Mouse (Mus musculus) left cerebral cortex, postnatal 14 days (tissue): ENCODE results near the gene Usp10. TPM values are rescaled to one million over a fixed set of nuclear protein-coding genes. Genes with fewer than 3 reads are reported as not detected.
A peak's percentile ranks its signal among the peaks of the same experiment; 100 is the strongest.

ENCODE experiments used
- DNase-seq, 2 experiments: peaks; one replicate each; pipeline ENCODE4 v3.0.0; 2021 to 2022; ENCODE audit warnings: low spot score in 2 of 2, mixed read lengths in 1 of 2
- intact Hi-C: fragments of 180-260 bp; cut with DNase I; formaldehyde crosslinking; loops from one replicate; pipeline ENCODE4 v1.15.1; 2025
- long read RNA-seq, 2 experiments: library from polyadenylated mRNA; stranded (forward); transcript quantifications; one replicate each; pipeline ENCODE4 v2.0.0; 2021
- total RNA-seq, 2 experiments: library from RNA; stranded (reverse); gene quantifications; 2 replicates each; pipeline ENCODE4 v1.2.3; 2021

Usp10 gene
- 10 to 100 TPM; 82.2 to 95.2 TPM for total RNA-seq
- long read RNA-seq, experiment 1, transcript Usp10-210 (14 exons, 3,726 nt), result major isoform, 30 of 65 reads
- long read RNA-seq, experiment 1, transcript Usp10-202 (14 exons, 3,274 nt), result minor isoform, 21 of 65 reads
- long read RNA-seq, experiment 1, partial matches to known transcripts, result 9 of 65 reads
- long read RNA-seq, experiment 1, other reads (novel, unspliced or antisense), result 5 of 65 reads
- long read RNA-seq, experiment 2, transcript Usp10-202 (14 exons, 3,274 nt), result minor isoform, 12 of 48 reads
- long read RNA-seq, experiment 2, transcript Usp10-210 (14 exons, 3,726 nt), result major isoform, 22 of 48 reads
- long read RNA-seq, experiment 2, partial matches to known transcripts, result 13 of 48 reads
- long read RNA-seq, experiment 2, other reads (novel, unspliced or antisense), result 1 of 48 reads

DNA sequence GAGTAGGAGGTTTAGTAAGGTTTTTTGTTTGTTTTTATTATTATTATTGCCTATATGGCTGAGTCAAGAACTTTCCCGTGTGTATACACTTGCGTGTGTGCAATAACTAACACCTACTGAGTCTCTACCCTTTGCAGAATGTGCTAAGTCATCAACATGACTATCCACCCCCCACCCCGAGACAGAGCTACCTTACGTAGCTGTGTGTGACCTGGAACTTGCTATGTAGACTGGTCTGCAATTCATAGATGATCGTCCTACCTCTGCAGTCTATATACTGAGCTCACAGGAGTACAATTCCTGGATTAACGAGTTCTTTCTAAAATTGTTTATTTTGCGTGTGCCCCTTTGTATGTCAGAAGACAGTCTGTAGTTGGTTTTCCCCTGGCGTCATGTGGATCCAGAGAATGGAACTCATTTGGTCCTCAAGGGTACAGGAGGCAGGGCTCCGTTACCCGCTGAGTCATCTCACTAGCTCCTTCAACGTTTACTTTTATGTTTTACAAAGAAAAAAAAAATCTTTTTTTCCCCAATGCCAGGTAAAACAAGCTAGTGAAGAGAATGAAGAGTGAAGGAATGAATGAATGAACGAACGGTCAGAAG lies at the start of gene Usp10:
Gene Usp10, plus strand, starts transcription at position 417 of the 603 bp plus-strand sequence.
- DNase-seq, result peak in 1 of 2 experiments; percentile 17
- intact Hi-C loops, result no loop called here

DNA sequence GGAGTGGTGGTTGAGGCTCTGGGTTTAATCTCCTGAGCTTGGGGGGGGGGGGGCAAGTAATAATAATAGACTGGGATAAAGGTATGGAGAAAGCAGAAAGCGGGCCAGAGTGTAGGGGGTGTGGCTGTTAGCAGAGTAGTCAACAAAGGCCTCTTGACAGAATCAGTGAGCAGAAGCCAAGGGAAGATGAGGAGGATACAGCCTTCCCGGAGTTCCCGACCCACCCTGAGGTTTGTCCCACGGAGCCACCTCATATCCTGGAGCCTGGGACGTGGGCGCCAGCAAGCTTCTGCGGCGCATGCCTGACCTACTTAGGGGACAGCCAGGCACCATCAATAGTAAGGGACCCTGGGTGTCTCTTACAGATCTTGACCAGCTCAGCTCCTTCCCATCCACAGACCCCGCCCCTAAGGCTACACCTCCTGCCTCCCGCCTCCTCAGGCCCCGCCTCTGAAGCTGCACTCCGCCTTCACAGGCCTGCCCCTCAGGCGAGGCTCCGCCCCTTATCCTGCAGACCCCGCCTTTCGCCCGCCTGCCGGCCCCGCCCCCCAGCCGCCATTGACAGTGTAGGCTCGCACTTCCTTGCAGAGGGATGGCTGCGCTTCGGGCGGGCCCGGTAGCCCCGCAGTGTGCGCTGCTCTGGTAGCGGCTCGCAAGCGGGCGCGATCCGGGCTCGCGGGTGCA lies 48.3 kb upstream of the Usp10 start, which contains the start of gene Klhl36:
Gene Klhl36, plus strand, starts transcription at position 561 of the 684 bp plus-strand sequence.
- intact Hi-C loops, result no loop called here
- DNase-seq, result peak; percentile 93 to 94

- intact Hi-C loops, result no loop called here
- DNase-seq, result no peak
These were observed 47.8 kb upstream of the Usp10 start for GRCm38 (mm10) chr8:119862390-119862734.

GRCm38 (mm10) chr8:119862749-119863148 lies 47.4 kb upstream of the Usp10 start:
- DNase-seq, result no peak
- intact Hi-C loops, result no loop called here

GRCm38 (mm10) chr8:119869616-119870015 lies 40.5 kb upstream of the Usp10 start:
- intact Hi-C loops, result no loop called here
- no peak for DNase-seq

DNA sequence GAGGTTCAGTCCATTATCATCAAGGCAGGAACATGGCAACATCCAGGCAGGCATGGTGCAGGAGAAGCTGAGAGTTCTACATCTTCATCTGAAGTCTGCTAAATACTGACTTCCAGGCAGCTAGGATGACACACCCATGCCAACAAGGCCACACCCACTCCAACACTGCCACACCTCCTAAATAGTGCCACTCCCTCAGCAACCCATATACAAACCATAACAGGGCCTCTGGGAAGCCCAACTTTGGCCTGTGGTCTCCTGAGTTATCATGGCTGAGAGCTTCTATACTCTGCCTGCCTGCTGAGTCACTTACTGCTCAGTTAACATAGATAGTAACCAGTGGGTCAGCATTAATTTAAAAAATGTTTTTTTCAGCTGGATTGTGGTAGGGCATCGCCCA lies 37.0 kb upstream of the Usp10 start:
- DNase-seq, result no peak
- intact Hi-C loops, result no loop called here

- intact Hi-C loops, result no loop called here
- no peak for DNase-seq
These were observed 28.9 kb upstream of the Usp10 start for GRCm38 (mm10) chr8:119881301-119881700.

DNA sequence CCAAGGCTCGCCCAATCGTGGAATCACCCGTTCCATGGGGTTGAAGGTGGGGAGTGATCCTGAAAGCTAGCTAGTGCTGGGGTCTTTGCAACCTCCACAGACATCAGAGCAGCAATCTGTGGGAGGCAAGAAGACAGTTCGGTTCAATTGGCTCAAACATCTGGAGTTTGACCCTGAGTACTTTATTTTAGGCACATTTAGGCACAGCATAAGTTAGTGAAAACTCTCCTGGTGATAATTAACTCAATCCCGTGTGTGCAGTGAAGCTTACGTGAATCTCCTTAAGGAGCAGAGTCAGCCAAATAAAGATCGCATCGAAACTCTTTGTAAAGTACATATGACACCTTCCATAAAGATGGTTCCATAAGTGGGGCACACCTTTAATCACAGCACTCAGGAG lies 28.2 kb upstream of the Usp10 start:
- no peak for DNase-seq
- intact Hi-C loops, result no loop called here

- DNase-seq, result no peak
- intact Hi-C loops, result no loop called here
These were observed 26.9 kb upstream of the Usp10 start for GRCm38 (mm10) chr8:119883281-119883680.

GRCm38 (mm10) chr8:119885612-119886011 lies 24.5 kb upstream of the Usp10 start:
- peak in 1 of 2 experiments; percentile 15 for DNase-seq
- intact Hi-C loops, result no loop called here

DNA sequence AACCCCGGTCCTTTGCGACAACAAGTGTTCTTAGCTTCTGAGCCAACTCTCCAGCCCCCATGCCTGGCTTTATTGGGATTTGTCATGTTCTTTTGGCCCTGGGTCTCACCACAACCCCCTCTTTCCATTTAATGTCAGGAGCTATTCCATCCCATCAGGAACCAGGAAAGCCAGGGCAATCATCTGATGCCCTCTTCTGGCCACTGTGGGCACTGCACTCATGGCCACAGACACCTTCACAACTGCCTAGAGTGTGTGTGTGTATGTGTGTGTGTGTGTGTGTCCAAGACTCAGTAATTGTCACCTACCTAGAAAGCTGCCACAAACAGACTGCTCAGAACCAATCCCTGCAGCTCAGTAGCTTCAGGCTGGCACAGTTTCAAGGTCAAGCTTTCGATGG lies 23.0 kb upstream of the Usp10 start:
- intact Hi-C loops, result no loop called here
- peak in 1 of 2 experiments; percentile 42 for DNase-seq

DNA sequence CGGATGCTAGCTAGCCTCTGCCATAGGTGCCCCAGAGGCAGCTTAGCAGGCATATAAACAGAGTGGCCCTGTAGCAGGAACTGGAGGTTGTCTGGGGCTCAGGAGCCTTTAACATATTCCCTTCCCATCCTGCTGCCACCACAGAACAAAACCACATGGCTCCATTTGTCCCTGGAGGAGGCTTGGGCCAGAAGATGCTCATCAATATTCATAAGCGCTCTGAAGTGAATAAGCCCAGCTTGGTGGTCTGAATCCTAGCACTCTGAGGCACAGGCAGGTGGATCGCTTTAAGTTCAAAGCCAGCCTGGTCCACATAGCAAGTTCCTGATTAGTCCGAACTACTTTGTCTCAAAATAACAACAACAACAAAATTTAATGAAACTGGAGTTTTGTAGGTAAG lies 22.1 kb upstream of the Usp10 start:
- intact Hi-C loops, result no loop called here
- no peak for DNase-seq

- intact Hi-C loops, result no loop called here
- no peak for DNase-seq
These were observed 13.1 kb upstream of the Usp10 start for GRCm38 (mm10) chr8:119897069-119897468.

DNA sequence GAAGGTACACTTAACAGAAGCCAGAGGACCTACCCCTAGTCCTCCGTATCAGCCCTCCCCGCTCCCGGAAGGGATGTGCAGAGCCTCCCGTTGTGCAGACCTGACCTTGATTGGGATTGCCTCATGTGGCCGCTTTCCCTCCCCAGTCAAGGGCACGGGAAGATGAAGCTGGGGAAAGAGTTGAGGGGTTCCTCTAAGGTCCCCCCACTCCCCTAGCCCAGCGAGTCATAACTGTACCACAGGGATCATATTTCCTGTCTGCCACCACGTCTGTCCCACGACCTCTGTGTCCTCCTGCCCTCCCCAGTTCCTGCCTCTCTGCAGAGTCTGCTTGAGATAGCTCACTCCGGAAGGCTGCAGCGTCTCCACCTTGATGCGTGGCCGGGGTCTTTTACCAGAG lies 12.2 kb upstream of the Usp10 start:
- intact Hi-C loops, result no loop called here
- DNase-seq, result no peak

DNA sequence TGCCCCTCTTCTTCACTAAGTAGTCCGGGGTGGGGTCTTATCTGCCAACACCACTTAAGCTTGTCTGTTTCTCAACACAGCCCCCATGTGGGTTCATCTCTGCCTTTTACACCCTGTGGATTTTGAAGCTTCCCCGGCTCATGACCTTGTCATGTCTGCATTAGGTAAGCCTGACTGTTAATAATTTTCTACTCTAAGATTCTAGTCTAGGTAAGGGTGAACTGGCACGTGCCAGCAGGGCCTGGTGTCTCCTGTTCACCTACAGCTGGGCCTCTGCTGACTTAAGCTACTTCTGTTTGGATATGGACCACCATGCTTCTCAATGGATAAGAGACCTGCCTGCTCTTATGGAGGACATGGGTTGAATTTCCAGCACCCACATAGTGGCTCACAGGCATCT lies 8.8 kb upstream of the Usp10 start:
- intact Hi-C loops, result no loop called here

GRCm38 (mm10) chr8:119901952-119902351 lies 8.2 kb upstream of the Usp10 start:
- intact Hi-C loops, result no loop called here
- DNase-seq, result no peak

More for the DNA sequence above, 8.8 kb upstream of the Usp10 start:
- DNase-seq, result no peak

DNA sequence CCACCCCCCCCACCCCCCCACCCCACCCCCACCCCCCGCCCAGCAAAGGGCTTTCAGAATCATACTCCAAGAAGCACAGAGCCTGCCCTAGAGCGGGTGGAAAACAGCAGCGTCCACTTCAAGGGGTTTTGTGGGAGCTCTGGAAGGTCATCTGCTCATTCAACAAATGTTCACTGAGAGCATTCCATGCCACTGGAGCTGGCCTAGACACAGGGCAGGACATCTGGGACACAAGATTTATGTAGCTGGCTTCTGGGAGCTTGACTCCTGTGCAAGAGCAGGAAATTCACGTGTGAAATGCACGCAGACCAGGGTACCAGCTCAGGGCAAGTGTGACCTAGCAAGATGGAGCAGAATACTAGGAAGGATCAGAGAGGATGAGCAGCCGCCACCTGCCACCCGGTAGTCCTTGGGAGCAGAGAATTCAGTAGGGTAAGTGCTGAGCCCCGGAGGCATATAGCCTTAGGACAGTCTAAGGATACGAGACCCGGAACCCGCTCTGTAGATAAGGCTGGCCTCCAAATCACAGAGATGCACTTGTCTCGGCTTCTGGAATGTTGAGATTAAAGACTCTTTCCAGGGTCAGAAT lies 5.7 kb upstream of the Usp10 start:
- intact Hi-C loops, result no loop called here

GRCm38 (mm10) chr8:119910547-119911257 lies 542 bp downstream of the Usp10 start, which contains the start of gene Gm20388:
Gm20388 (plus strand) TSS chr8:119910841.
- peak; percentile 86 to 93 for DNase-seq
- intact Hi-C loops, result no loop called here

More for the DNA sequence above, 5.7 kb upstream of the Usp10 start:
- DNase-seq, result no peak

- DNase-seq, result no peak
- intact Hi-C loops, result no loop called here
These were observed 1.2 kb downstream of the Usp10 start for GRCm38 (mm10) chr8:119911258-119911962.
